ENCODE assay signal across 24 mouse cellular contexts in the genomic region with DNA sequence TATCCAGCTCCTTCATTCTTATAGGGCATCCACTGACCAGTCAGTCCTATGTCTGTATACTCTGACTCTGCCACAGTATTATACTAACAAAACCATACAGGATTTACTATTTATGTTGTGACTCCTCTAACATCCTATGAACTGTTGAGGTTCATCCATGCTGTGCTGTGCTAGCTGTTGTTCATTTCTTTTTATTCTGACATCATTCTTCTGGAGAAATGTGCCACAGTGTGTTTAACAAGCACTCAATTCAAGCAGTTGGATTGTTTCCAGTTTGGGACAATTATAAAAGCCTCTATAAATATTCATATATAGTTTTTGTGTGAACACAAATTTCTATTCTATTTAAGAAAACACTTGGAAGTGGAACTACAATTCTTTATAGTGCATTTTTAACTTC.
DNase-seq lines count a peak whose midpoint lies in the region; ATAC-seq and TF ChIP-seq lines count a peak whose summit lies in the region.
"Had no signal": no experiment of that assay in that cellular context is flagged by ENCODE, and none has a peak within 500 bp of the region (broad histone marks: within the 10 kb centered on the region; RNA-seq: fewer than 3 reads in every experiment).

No protein-coding gene starts in this region.

- no peak for TF ChIP-seq CTCF in forebrain, postnatal 0 days (IDR thresholded peaks at IDR 0.05; ENCODE audit: low read depth)

- no peaks in the 10 kb centered on the region for H3K9me3 ChIP-seq in forebrain, embryonic 14.5 days (replicated peaks; ENCODE audit: control insufficient read depth, low read length)
- no peaks in the 10 kb centered on the region for H3K9me3 ChIP-seq in forebrain, embryonic 13.5 days (replicated peaks)
- H3K9me3 ChIP-seq in forebrain, postnatal 0 days (ENCODE audit: low read length): no peaks in the 10 kb centered on the region
- no peaks in the 10 kb centered on the region for H3K9me3 ChIP-seq in forebrain, embryonic 10.5 days
- H3K9me3 ChIP-seq: heart, embryonic 12.5 days; heart, embryonic 15.5 days; hindbrain, embryonic 10.5 days; hindbrain, embryonic 13.5 days; intestine, embryonic 15.5 days had no signal

- no peaks in the 10 kb centered on the region for H3K4me1 ChIP-seq in forebrain, embryonic 14.5 days (ENCODE audit: control insufficient read depth, insufficient read depth, low read length)
- H3K4me1 ChIP-seq in forebrain, embryonic 13.5 days: peaks cover 6% of the 10 kb centered on the region; the same call in 1 of the 2 replicates
- no peaks in the 10 kb centered on the region for H3K4me1 ChIP-seq in forebrain, postnatal 0 days (ENCODE audit: insufficient read depth)
- H3K4me1 ChIP-seq in forebrain, embryonic 10.5 days: no peaks in the 10 kb centered on the region
- H3K4me1 ChIP-seq: heart, embryonic 12.5 days; heart, embryonic 15.5 days; hindbrain, embryonic 10.5 days; hindbrain, embryonic 13.5 days; intestine, embryonic 15.5 days had no signal

- ATAC-seq in forebrain, embryonic 14.5 days: peak; percentile 71
- ATAC-seq in forebrain, embryonic 13.5 days: no peak
- ATAC-seq in forebrain, postnatal 0 days: peak; percentile 54
- ATAC-seq: activated CD4-positive, CD25-positive, alpha-beta regulatory T cell, adult 4 months; hindbrain, embryonic 16.5 days; intestine, embryonic 15.5 days had no signal

- no peaks in the 10 kb centered on the region for H3K36me3 ChIP-seq in forebrain, embryonic 14.5 days (ENCODE audit: control insufficient read depth, insufficient read depth, low read length)
- no peaks in the 10 kb centered on the region for H3K36me3 ChIP-seq in forebrain, embryonic 13.5 days (ENCODE audit: poor library complexity, severe bottlenecking)
- no peaks in the 10 kb centered on the region for H3K36me3 ChIP-seq in forebrain, postnatal 0 days (ENCODE audit: insufficient read depth)
- no peaks in the 10 kb centered on the region for H3K36me3 ChIP-seq in forebrain, embryonic 10.5 days (replicated peaks)
- H3K36me3 ChIP-seq: heart, embryonic 12.5 days; heart, embryonic 15.5 days; hindbrain, embryonic 10.5 days; hindbrain, embryonic 13.5 days; intestine, embryonic 15.5 days had no signal

- no peak overlapping the region for H3K9ac ChIP-seq in forebrain, embryonic 14.5 days (ENCODE audit: low read length)
- H3K9ac ChIP-seq in forebrain, embryonic 13.5 days: no peak overlapping the region
- H3K9ac ChIP-seq in forebrain, postnatal 0 days: no peak overlapping the region
- H3K9ac ChIP-seq: heart, embryonic 12.5 days; heart, embryonic 15.5 days; hindbrain, embryonic 13.5 days; intestine, embryonic 15.5 days had no signal

- H3K27ac ChIP-seq in forebrain, embryonic 14.5 days (ENCODE audit: low read depth, low read length): no peak overlapping the region
- H3K27ac ChIP-seq in forebrain, embryonic 13.5 days: no peak overlapping the region
- H3K27ac ChIP-seq in forebrain, postnatal 0 days (ENCODE audit: low read depth, low read length): no peak overlapping the region
- H3K27ac ChIP-seq in forebrain, embryonic 10.5 days: no peak overlapping the region
- H3K27ac ChIP-seq: heart, embryonic 15.5 days; hindbrain, embryonic 10.5 days; hindbrain, embryonic 13.5 days; intestine, embryonic 15.5 days had no signal

- H3K27me3 ChIP-seq in forebrain, embryonic 14.5 days (replicated peaks; ENCODE audit: control insufficient read depth, insufficient read depth, low read length): no peaks in the 10 kb centered on the region
- H3K27me3 ChIP-seq in forebrain, embryonic 13.5 days: no peaks in the 10 kb centered on the region
- H3K27me3 ChIP-seq in forebrain, postnatal 0 days (ENCODE audit: insufficient read depth, low read length): no peaks in the 10 kb centered on the region
- no peaks in the 10 kb centered on the region for H3K27me3 ChIP-seq in forebrain, embryonic 10.5 days (ENCODE audit: poor library complexity, severe bottlenecking)
- H3K27me3 ChIP-seq: heart, embryonic 12.5 days; heart, embryonic 15.5 days; hindbrain, embryonic 13.5 days; intestine, embryonic 15.5 days had no signal

- no peak overlapping the region for H3K4me2 ChIP-seq in forebrain, embryonic 14.5 days (ENCODE audit: low read length)
- H3K4me2 ChIP-seq in forebrain, embryonic 13.5 days: no peak overlapping the region
- no peak overlapping the region for H3K4me2 ChIP-seq in forebrain, postnatal 0 days (ENCODE audit: low read depth)
- H3K4me2 ChIP-seq: heart, embryonic 12.5 days; heart, embryonic 15.5 days; hindbrain, embryonic 13.5 days; intestine, embryonic 15.5 days had no signal

- peak; percentile 79 for DNase-seq in forebrain, embryonic 14.5 days (ENCODE audit: low spot score)
- peak; percentile 14 for DNase-seq in forebrain, postnatal 0 days
- DNase-seq in forebrain, embryonic 10.5 days (ENCODE audit: extremely low spot score, low spot score): no peak
- DNase-seq in brain, adult 2 months (ENCODE audit: low read depth, low spot score): peak; percentile 29
- peak; percentile 5 for DNase-seq in telencephalon, adult 2 months (ENCODE audit: low read depth, low spot score)
- no peak for DNase-seq in urinary bladder, adult 18-20 months (ENCODE audit: low spot score in 2 of 2)
- DNase-seq: adrenal gland, adult 8-10 months; adrenal gland, postnatal 25 days; cerebellum, adult 11-12 months; cerebellum, adult 8-10 months; cerebellum, postnatal 10 days; cerebellum, postnatal 36 days; gastrocnemius, postnatal 25 days; heart, adult 18-20 months; heart, postnatal 10 days; heart, postnatal 36 days had no signal

- no peak overlapping the region for H3K4me3 ChIP-seq in forebrain, embryonic 14.5 days (ENCODE audit: low read depth, low read length)
- H3K4me3 ChIP-seq in forebrain, embryonic 13.5 days: no peak overlapping the region
- H3K4me3 ChIP-seq in forebrain, postnatal 0 days (ENCODE audit: low read depth, low read length): no peak overlapping the region
- no peak overlapping the region for H3K4me3 ChIP-seq in forebrain, embryonic 10.5 days
- H3K4me3 ChIP-seq: heart, embryonic 12.5 days; heart, embryonic 15.5 days; hindbrain, embryonic 10.5 days; hindbrain, embryonic 13.5 days; intestine, embryonic 15.5 days had no signal

Comparison
In these comparisons a context has a peak if more than half of its experiments do, and no peak if none do; other contexts are left out.
1. DNase-seq: peak in forebrain, embryonic 14.5 days (single experiment), forebrain, postnatal 0 days (single experiment), brain, adult 2 months (single experiment) and telencephalon, adult 2 months (single experiment); none in forebrain, embryonic 10.5 days (single experiment) and urinary bladder, adult 18-20 months (0 of 2).